Mouse (Mus musculus): ENCODE measurements around the gene Wnt8b. TPM values are rescaled to one million over a fixed set of nuclear protein-coding genes. Genes with fewer than 3 reads are reported as not detected.

Gene Wnt8b
- polyA plus RNA-seq, 1 experiment from 2014 or later: 2.6 TPM

Other genes with a start within 250 kb of the Wnt8b start
- 185 and 195 TPM in 2 replicates for gene Scd2, start 199.8 kb upstream of the Wnt8b start, polyA plus RNA-seq (2015; fragmentation: Nextera tagmentation; extraction: Ambion mirVana)
- 0.09 and 0.10 TPM in 2 replicates for gene Scd4, start 160.4 kb upstream of the Wnt8b start, polyA plus RNA-seq (2015; fragmentation: Nextera tagmentation; extraction: Ambion mirVana)
- gene Scd1, start 85.6 kb upstream of the Wnt8b start, polyA plus RNA-seq (2015; fragmentation: Nextera tagmentation; extraction: Ambion mirVana): 4.1 and 5.2 TPM in 2 replicates
- 1.1 and 1.3 TPM in 2 replicates for gene Sec31b, start 52.4 kb downstream of the Wnt8b start, polyA plus RNA-seq (2015; fragmentation: Nextera tagmentation; extraction: Ambion mirVana)
- not detected in 2 replicates for gene Gm20538, start 59.4 kb downstream of the Wnt8b start, polyA plus RNA-seq (2015; fragmentation: Nextera tagmentation; extraction: Ambion mirVana)
- gene Ndufb8, start 62.0 kb downstream of the Wnt8b start, polyA plus RNA-seq (2015; fragmentation: Nextera tagmentation; extraction: Ambion mirVana): 599 and 609 TPM in 2 replicates
- gene Hif1an, start 69.4 kb downstream of the Wnt8b start, polyA plus RNA-seq (2015; fragmentation: Nextera tagmentation; extraction: Ambion mirVana): 32.4 and 32.5 TPM in 2 replicates

Data from kidney, embryonic 15.5 days (tissue).